Mouse (Mus musculus): ENCODE data around the gene Tcf23.

Gene Tcf23

GRCm38 (mm10) chr5:30968416-30968815, at the start of gene Tcf23:
Tcf23 (plus strand) TSS chr5:30968662.
- no peak for DNase-seq (ENCODE audit: low spot score in 2 of 2)

- no peak for DNase-seq (ENCODE audit: low spot score in 2 of 2)
Observed at GRCm38 (mm10) chr5:30918691-30919090, 49.8 kb upstream of the Tcf23 start.

DNA sequence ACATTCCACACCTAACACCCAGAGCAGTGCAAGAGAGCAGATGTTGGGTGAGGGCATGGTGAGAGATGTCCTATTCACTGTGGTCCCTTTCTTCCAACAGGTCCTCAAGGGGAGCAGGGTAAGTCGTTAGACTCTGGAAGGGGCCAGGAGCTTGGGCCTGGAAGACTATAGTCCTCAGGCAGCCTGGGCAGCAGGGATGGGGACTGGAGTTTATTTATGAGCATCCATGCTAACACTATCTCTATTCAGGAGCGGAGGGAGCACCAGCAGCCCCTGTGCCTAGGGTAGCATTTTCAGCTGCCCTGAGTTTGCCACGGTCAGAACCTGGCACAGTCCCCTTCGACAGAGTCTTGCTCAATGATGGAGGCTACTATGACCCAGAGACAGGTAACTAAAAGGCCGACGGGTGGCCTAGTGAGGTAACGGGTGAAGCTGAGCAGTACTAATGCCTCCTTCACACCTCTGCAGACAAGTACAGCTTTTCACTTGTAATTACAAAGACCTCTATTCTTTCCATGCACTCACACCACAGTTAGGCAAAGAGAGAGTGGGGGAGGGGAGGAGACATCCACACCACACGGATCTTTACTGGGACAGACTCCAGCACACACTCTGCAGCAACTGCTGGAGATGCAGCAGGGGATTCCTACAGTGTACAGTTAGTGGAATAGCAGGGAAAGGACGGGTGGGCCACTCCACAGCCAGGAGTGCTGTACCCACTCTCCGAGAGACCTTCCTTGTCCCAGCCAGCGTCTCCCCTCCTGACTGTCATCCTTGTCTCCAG, 48.4 kb upstream of the Tcf23 start:
- no peak for DNase-seq (ENCODE audit: low spot score in 2 of 2)

GRCm38 (mm10) chr5:30920621-30921020, 47.8 kb upstream of the Tcf23 start:
- DNase-seq (ENCODE audit: low spot score in 2 of 2), result no peak

DNA sequence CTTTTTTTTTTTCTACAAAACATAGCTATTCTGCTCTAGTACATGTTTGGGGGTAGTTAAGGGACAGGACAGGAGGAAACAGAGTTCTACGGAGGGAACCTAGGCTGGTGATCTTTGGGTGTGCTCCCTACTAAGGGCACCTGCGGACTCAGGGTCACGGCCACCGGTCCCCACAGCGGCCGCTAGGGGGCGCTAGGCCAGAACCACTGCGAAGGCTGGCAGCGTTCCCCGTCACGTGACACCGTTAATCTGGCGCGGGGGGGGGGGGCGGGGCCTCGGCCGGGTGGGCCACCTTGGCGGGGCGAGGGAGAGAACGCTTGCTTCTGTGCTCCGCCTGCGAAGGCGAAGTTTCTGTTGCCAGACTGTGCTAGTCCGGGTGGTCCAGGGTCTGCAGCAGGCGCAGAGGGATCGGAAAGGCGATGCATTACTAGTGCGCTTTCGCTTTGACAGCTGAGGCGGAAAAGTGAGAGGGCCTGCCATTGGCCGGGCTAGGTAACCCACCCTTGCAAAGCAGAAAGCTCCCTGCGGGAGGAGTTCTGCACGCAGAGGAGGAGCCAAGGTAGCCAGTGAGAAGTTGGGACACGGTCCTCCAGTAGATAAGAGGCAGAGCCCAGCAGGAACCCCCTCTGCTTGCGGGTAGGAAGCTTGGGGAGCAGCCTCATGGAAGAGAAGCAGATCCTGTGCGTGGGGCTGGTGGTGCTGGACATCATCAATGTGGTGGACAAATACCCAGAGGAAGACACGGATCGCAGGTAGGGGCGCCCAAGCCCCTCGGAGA, 47.0 kb upstream of the Tcf23 start, which contains the start of gene Khk:
Gene Khk, plus strand, starts transcription at position 176 of the 778 bp plus-strand sequence.
- DNase-seq (ENCODE audit: low spot score in 2 of 2), result peak; percentile 84 to 89

GRCm38 (mm10) chr5:30922581-30923041, 45.9 kb upstream of the Tcf23 start:
- DNase-seq (ENCODE audit: low spot score in 2 of 2), result no peak

DNA sequence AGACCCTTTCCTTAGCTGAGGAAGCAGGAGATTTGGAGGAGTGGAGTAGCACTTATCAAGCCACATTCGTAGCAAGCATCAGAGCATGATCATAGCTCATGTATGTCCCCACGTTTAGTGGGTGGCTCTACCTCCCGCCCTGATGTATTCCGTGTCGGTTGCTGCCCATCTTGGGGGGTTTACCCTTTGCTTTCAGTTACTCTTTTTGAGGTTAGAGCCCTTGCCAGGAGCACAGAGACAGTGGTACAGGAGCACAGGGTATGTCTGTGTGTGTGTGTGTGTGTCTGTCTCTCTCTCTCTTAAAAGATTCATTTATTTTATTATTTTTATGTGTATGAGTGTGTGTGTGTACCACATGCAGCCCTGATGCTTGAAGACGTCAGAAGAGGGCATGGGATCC, 45.3 kb upstream of the Tcf23 start:
- no peak for DNase-seq (ENCODE audit: low spot score in 2 of 2)

GRCm38 (mm10) chr5:30924614-30925013, 43.8 kb upstream of the Tcf23 start:
- no peak for DNase-seq (ENCODE audit: low spot score in 2 of 2)

- DNase-seq (ENCODE audit: low spot score in 2 of 2), result no peak
Observed at GRCm38 (mm10) chr5:30925217-30925616, 43.2 kb upstream of the Tcf23 start.

GRCm38 (mm10) chr5:30926073-30926472, 42.4 kb upstream of the Tcf23 start:
- DNase-seq (ENCODE audit: low spot score in 2 of 2), result no peak

- DNase-seq (ENCODE audit: low spot score in 2 of 2), result peak in 1 of 2 experiments; percentile 63
Observed at GRCm38 (mm10) chr5:30927945-30928529, 40.4 kb upstream of the Tcf23 start.

DNA sequence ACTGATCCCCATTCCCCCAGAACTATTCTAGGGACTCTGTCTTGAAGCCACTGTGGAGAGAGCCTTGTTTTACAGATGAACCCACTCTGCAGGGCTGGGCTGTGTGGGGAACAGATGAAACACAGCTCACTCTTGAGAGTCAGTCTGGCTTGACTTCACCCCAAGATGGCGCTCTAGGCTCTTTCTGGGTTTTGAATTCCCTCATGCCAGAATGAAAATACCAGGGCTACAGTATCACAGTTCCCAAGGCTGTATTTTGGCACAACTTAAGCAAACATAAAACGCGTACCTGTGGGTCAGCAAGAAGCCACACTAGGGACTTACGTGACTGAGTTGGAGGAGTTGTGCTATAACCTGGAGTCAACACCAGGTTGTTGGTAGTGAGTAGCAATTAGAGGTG, 38.3 kb upstream of the Tcf23 start:
- peak; percentile 81 to 88 for DNase-seq (ENCODE audit: low spot score in 2 of 2)

GRCm38 (mm10) chr5:30930846-30931245, 37.6 kb upstream of the Tcf23 start:
- no peak for DNase-seq (ENCODE audit: low spot score in 2 of 2)

DNA sequence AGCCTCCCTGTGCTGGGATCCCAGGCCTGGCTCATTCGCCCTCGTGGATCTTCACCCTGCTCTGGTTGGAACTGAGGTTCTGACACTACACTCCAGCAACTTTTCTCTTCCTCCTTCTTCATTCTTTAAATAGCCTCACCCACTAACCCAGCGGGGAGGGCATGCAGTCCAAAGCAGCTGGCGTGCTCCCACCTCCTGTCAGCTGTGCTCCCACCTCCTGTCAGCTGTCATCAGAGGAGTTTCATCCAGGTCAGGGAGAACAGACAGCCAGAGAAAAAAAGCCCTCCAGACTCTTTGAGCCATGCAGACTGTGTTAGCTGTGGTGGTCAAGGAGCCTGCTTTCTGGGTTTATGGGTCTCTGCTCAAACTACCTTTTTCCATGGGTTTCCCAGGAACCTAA, 37.1 kb upstream of the Tcf23 start:
- DNase-seq (ENCODE audit: low spot score in 2 of 2), result no peak

GRCm38 (mm10) chr5:30933705-30934104, 34.8 kb upstream of the Tcf23 start:
- no peak for DNase-seq (ENCODE audit: low spot score in 2 of 2)

DNA sequence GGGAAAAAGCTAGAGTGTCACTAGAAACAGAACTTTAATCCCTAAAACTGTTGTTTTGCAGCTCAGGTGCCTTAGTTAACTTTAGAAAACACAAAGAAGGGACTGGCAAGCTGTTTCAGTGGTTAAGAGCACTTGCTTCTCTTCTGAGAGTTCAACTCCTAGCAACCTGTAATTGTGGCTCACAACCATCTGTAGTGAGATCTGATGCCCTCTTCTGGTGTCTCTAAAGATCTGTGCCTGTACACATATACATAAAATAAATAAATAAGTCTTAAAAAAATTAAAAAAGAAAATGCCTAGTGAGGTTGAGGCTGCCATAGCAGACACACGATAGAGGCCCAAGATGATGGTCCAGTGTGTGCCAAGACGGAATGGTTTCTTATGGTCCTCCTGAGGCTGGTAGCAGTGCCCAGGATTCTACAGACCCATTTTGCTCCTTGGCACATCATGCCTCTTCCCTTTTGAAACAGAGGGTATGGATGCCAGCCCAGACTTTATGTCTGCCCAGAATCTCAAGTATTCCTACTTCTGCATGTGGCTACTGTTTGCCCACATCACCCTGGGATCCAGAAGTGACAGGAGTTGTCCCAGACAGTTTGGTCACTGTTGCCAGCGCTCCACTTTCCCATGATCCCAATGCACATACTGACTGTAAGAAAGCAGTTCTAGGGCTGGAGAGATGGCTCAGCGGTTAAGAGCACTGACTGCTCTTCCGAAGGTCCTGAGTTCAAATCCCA, 33.6 kb upstream of the Tcf23 start:
- no peak for DNase-seq (ENCODE audit: low spot score in 2 of 2)

- DNase-seq (ENCODE audit: low spot score in 2 of 2), result no peak
Observed at GRCm38 (mm10) chr5:30943004-30943403, 25.5 kb upstream of the Tcf23 start.

DNA sequence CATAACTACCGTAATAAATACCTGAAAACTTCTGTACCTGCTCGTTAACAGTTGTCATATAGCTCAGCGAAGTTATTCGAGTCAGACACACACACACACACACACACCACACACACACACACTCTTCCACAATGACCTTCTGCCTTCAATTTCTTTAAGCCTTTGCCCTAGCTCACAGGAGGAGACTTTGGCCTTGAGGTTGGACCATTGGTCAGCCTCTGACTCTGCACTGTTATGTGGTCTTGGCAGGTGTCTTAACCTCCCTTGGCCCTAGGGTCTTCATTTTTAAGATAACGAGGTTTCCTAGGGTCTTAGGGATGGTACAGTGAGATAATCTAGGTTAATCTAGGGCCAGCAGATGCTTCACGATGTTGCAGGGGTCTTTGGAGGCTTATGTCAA, 24.1 kb upstream of the Tcf23 start:
- no peak for DNase-seq (ENCODE audit: low spot score in 2 of 2)

DNA sequence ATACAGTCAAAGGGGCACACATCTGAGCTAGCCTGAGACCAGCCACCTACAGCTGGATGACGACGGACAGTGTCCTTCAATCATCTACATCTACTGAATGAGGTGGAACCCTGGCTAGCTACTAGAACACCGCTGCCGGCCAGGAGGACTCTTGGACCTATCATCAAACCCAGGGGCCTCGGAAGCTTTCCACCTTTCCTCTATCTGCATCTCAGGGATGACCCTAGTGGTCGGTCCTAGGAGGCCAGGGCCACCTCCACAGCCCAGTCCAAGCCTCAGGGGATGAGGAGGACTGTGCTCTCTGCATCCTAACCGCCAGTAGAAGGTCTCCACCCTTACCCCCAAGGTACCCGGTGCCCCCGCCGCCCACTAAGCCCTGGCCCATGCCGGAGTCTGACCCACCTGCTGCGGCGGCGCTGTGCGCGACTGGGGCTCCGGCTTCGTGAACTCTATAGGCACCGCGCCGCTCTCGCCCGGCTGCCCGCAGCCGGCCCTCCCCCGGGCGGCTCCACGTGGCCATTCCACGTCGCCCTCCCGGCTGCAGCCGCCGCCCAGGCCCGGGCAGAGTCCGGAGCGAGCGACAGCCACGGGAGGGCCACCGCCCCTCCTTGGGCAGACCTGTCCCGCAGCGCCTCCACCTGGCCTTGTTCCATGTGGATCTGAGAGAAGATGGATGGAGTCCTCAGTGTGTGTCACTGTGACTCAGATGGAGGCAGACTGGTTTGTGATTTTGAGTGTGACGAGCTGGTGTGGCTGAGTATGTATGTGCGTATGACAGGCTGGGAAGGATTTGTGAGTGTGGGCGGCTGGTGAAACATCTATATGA, 23.3 kb upstream of the Tcf23 start, which contains the start of gene Cgref1:
Gene Cgref1, minus strand, starts transcription at position 636 of the 826 bp plus-strand sequence.
- peak; percentile 75 to 77 for DNase-seq (ENCODE audit: low spot score in 2 of 2)

GRCm38 (mm10) chr5:30948620-30949019, 19.8 kb upstream of the Tcf23 start:
- no peak for DNase-seq (ENCODE audit: low spot score in 2 of 2)
